Mouse (Mus musculus) heart, embryonic 15.5 days (tissue): ENCODE data around the gene Vps26b. TPM values are rescaled to one million over a fixed set of nuclear protein-coding genes. Genes with fewer than 3 reads are reported as not detected.

ENCODE experiments used
- ATAC-seq: fragments of 200-750 bp; cut with Nextera tagmentation; replicated peaks from 2 replicates; pipeline ENCODE4 v1.8.0; 2017; ENCODE audit warnings: low read depth, moderate TSS enrichment; ENCODE audit not compliant: insufficient number of reproducible peaks, insufficient read depth, low FRiP score
- H3K27ac ChIP-seq: fragments of 300-500 bp; sonication (generic); 2 replicates; pipeline ENCODE4 v1.5.1; 2015; ENCODE audit warnings: mild to moderate bottlenecking, inconsistent platforms
- H3K27me3 ChIP-seq: fragments of 300-500 bp; sonication (generic); 2 replicates; pipeline ENCODE4 v1.6.1; 2015; ENCODE audit warnings: inconsistent platforms
- H3K36me3 ChIP-seq: fragments of 300-500 bp; sonication (generic); 2 replicates; pipeline ENCODE4 v1.6.1; 2015; ENCODE audit warnings: mild to moderate bottlenecking, inconsistent platforms
- H3K4me1 ChIP-seq: fragments of 300-500 bp; sonication (generic); replicated peaks from 2 replicates; pipeline ENCODE4 v1.6.1; 2015; ENCODE audit warnings: inconsistent platforms
- H3K4me2 ChIP-seq: fragments of 300-500 bp; sonication (generic); 2 replicates; pipeline ENCODE4 v1.6.1; 2015; ENCODE audit warnings: inconsistent platforms, mild to moderate bottlenecking, moderate library complexity
- H3K4me3 ChIP-seq: fragments of 300-500 bp; sonication (generic); 2 replicates; pipeline ENCODE4 v1.5.1; 2015; ENCODE audit warnings: mild to moderate bottlenecking, inconsistent platforms
- H3K9ac ChIP-seq: fragments of 300-500 bp; sonication (generic); 2 replicates; pipeline ENCODE4 v1.6.1; 2015; ENCODE audit warnings: mild to moderate bottlenecking, inconsistent platforms
- H3K9me3 ChIP-seq: fragments of 300-500 bp; sonication (generic); replicated peaks from 2 replicates; pipeline ENCODE4 v1.6.1; 2016; ENCODE audit warnings: inconsistent platforms
- WGBS: fragments of 180-500 bp; shearing (Covaris S2); methylation state at CpG from one replicate; pipeline ENCODE4 v1.1.7; 2015; ENCODE audit warnings: mixed read lengths; 5-methylcytosine and 5-hydroxymethylcytosine counted together
- polyA plus RNA-seq: library from polyadenylated mRNA; unstranded; fragments of >200 nt; fragmentation: Nextera tagmentation; extraction: Ambion mirVana; gene quantifications from 2 replicates; pipeline ENCODE4 v1.2.1, GENCODE M21; 2015

Gene Vps26b
- polyA plus RNA-seq = 19.0 and 22.8 TPM in 2 replicates

DNA sequence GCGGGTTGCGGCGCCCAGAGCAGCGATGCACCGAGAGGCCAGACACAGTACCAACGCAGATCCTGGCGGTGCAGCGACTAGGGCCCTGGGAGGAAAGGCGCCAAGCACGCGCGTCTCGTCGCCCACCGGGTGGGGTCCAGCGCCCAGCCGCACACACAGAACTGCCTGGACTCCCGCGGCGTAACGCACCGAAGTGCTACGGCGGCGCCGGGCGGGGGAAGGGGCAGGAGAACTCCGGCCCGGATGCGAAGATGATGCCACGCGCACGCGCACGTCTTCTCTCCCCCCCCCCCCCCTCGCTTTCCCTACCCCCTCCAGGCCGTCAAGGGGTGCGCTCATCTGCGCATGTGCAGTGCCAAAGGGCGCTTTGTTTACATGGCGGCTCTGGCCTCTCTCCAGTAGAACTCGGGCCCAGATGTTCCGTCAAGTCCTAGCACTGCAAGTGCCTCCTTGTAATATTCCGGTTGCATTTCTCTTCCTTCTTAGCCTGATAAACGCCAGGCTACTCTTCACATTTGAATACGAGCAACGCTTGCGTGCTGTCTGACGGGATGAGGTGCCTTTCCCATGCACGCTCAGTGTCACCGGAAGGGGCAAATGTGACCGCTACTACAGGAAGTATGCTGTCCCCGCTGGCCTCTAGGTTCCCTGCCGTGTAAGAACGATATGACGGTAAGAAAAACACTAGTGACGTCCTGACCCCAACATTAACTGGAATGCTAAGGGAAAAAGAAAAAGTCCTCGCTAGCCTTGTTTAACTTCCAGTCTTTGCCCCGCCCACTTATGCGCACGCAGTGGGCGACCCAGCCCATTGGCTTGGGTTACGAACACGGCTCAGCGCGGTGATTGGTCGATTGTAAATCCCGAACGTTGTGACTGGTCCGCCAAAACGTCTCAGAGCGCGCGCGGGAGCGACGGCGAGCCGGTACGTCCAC is at the start of gene Vps26b, which contains the start of gene Ncapd3:
Gene Vps26b (minus strand): TSS at position 238 of the 935 bp plus-strand sequence.
Gene Ncapd3 (plus strand): TSS at position 348 of the 935 bp plus-strand sequence.
- WGBS = under 1% methylated on average over 79 of the region's 80 CpGs

DNA sequence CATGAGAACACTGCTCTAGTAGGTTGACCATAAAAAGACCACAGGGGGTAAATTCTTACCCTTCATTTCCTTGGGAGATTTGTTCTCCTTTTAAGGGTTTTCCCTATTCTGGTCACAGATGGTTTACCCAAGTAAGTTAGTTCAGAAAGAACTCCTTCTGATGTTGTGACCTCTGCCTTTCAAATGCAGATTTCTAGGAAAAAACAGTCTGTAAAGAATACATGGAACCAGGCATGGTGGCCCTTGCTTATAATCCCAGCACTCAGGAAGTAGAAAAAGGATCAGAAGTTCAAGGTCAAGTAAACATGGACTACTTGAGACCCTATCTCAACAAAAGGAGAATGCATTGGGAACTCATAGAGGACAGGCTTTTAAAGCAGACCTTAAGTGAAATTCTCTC is 45.9 kb upstream of the Vps26b start:
- Histone ChIP-seq H3K9ac (no peak overlapping the region), H3K4me1 (0 out of 2 replicates have a peak, but pooled peaks cover 2% of the 10 kb centered on the region), H3K27me3 (no peaks in the 10 kb centered on the region), H3K9me3 (no peaks in the 10 kb centered on the region), H3K4me3 (no peak overlapping the region), H3K36me3 (peaks cover 51% of the 10 kb centered on the region), H3K4me2 (no peak overlapping the region), H3K27ac (no peak overlapping the region)
- ATAC-seq = no peak

More for the DNA sequence above, at the start of gene Vps26b, which contains the start of gene Ncapd3:
- H3K27me3 ChIP-seq = no peaks in the 10 kb centered on the region
- H3K36me3 ChIP-seq = no peaks in the 10 kb centered on the region
- no peaks in the 10 kb centered on the region for H3K9me3 ChIP-seq
- peak within 1 kb of the TSS; percentile 93 for H3K4me2 ChIP-seq
- ATAC-seq = peak; percentile 95
- H3K9ac ChIP-seq = peak within 1 kb of the TSS; percentile 97
- H3K27ac ChIP-seq = peak within 1 kb of the TSS; percentile 94
- H3K4me3 ChIP-seq = peak within 1 kb of the TSS; percentile 100
- H3K4me1 ChIP-seq = peaks cover 44% of the 10 kb centered on the region

DNA sequence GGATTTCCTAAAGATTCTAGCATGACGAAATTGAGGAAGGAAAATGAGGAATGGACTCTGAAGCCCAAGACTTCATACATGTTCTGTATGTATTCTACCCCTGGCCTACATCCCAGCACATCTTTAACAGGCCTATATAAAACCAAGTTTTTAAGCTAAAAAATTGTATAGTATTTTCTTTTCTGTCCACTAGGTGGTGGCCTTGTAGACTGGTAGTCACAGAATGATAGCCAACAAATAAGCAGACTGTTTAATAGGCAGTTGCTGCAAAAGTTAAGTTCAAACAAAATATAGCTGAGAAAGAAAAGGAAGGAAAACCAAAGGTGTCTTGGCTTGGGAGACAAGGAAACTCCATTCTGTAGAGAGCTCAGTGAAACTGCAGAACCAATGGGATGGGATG is 44.8 kb upstream of the Vps26b start:
- H3K36me3 ChIP-seq = peaks cover 59% of the 10 kb centered on the region
- no peaks in the 10 kb centered on the region for H3K27me3 ChIP-seq
- 87% methylated on average over 1 of the region's 1 CpGs for WGBS
- no peak overlapping the region for H3K4me3 ChIP-seq
- no peak overlapping the region for H3K4me2 ChIP-seq
- H3K9ac ChIP-seq = no peak overlapping the region
- no peak for ATAC-seq
- H3K4me1 ChIP-seq = 0 out of 2 replicates have a peak, but pooled peaks cover 2% of the 10 kb centered on the region
- H3K9me3 ChIP-seq = no peaks in the 10 kb centered on the region
- no peak overlapping the region for H3K27ac ChIP-seq

DNA sequence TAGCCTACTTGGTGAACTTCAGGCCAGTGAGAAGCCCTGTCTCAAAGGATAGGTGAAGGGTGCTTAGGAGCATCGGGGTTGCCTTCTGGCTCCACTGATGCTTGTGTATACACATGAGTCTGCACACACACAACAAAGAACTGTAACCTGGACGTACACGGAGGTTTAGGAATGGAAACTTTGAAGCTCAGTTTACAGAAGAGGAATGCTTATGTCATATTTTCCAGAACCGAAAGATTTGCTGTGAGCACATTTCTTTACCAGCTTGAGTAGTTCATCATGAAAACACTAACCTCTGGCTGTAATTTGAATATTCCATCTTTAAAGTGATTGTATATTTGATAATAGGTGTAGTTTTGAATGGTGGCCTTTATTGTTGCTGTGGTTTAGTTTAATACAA is 41.0 kb upstream of the Vps26b start:
- Histone ChIP-seq H3K9ac (no peak overlapping the region), H3K27ac (no peak overlapping the region), H3K4me3 (no peak overlapping the region), H3K9me3 (no peaks in the 10 kb centered on the region), H3K4me2 (no peak overlapping the region), H3K27me3 (no peaks in the 10 kb centered on the region), H3K4me1 (0 out of 2 replicates have a peak, but pooled peaks cover 2% of the 10 kb centered on the region), H3K36me3 (peaks cover 61% of the 10 kb centered on the region)
- WGBS = 76% methylated on average over 4 of the region's 4 CpGs
- ATAC-seq = no peak

DNA sequence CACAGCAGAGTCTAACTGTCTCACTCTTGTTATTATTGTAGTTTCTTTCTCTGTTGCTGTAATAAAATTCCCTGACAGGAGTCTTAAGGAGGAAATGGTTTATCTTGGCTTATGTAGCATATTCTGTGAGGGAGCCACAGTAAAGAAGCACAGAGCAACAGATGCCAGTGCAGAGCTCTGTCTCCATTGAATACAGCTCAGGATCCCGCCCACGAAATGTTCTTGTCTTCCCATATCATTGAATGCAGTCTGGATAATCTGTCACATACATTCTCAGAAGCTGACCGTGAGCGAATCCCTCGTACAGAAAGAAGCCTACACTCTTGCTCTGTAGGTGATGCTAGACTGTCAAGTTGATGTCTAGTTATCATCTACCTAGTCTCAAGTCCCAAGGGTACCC is 28.5 kb upstream of the Vps26b start:
- Histone ChIP-seq H3K4me3 (no peak overlapping the region), H3K4me1 (no peaks in the 10 kb centered on the region), H3K9ac (no peak overlapping the region), H3K27me3 (no peaks in the 10 kb centered on the region), H3K36me3 (peaks cover 80% of the 10 kb centered on the region), H3K9me3 (no peaks in the 10 kb centered on the region), H3K27ac (no peak overlapping the region), H3K4me2 (no peak overlapping the region)
- ATAC-seq = no peak
- WGBS = 92% methylated on average over 5 of the region's 5 CpGs

DNA sequence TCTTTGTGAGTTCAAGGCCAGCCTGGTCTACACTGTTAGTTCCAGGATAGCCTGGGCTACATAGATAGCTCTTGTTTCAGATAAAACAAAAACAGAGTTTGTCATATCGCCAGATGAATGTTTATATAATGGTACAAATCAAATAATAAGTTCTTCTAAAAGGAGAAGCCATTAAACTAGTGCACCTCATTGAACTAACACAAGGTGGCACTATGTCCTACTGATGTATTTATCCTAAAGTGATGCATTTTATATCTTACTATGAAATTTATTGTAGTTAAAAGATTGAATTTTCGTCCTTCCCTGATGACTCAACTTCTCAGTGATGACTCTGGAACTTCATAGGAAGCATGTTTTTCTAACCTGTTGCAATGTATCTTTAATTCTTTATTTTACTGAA is 19.6 kb upstream of the Vps26b start:
- Histone ChIP-seq H3K4me1 (no peaks in the 10 kb centered on the region), H3K4me2 (no peak overlapping the region), H3K9ac (no peak overlapping the region), H3K36me3 (peaks cover 81% of the 10 kb centered on the region), H3K9me3 (no peaks in the 10 kb centered on the region), H3K27me3 (no peaks in the 10 kb centered on the region), H3K27ac (no peak overlapping the region), H3K4me3 (no peak overlapping the region)
- ATAC-seq = no peak
- 91% methylated on average over 2 of the region's 2 CpGs for WGBS

DNA sequence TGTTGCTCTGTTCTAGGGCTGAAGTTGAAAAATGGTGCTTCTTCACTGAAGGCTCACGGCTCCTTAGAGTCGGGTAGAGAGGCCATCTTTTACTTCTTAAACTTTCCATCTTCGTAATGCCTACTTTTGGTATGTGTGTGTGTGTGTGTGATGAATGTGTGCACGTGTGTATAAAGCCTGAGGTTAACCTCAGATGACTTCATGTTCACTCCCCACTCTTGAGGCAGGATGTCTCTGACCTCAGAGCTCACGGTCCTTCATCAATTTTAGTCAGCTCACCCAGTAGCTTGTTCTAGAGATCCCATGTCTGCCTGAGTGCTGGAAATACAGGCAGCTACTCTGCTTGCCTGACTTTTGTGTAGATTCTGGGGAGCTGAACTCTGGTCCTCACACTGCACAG is 14.0 kb upstream of the Vps26b start:
- no peaks in the 10 kb centered on the region for H3K27me3 ChIP-seq
- no peak overlapping the region for H3K4me2 ChIP-seq
- 86% methylated on average over 5 of the region's 5 CpGs for WGBS
- no peak overlapping the region for H3K27ac ChIP-seq
- no peak for ATAC-seq
- H3K4me1 ChIP-seq = no peaks in the 10 kb centered on the region
- H3K4me3 ChIP-seq = no peak overlapping the region
- H3K36me3 ChIP-seq = peaks cover 87% of the 10 kb centered on the region
- H3K9me3 ChIP-seq = no peaks in the 10 kb centered on the region
- H3K9ac ChIP-seq = no peak overlapping the region

DNA sequence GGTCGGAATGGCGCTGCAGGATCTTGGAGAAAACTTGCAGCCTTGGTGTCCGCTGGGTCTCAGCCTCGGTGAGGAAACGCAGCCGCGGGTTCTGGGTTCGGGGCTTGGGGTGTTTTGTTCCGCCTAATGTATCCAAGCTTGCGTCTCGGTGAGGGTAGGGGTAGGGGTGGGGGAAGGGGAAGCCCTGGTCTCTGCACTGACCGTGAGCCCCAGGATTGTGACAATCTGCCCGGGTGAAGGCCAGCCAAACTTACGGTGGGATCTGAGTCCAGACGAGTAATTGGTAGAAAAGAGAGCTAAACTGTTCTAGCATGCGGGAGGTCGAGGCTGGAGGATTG is 867 bp upstream of the Vps26b start:
- no peaks in the 10 kb centered on the region for H3K9me3 ChIP-seq
- peak overlapping the region; percentile 100 for H3K4me3 ChIP-seq
- H3K4me1 ChIP-seq = peaks cover 44% of the 10 kb centered on the region
- no peaks in the 10 kb centered on the region for H3K36me3 ChIP-seq
- peak overlapping the region; percentile 94 for H3K27ac ChIP-seq
- peak overlapping the region; percentile 81 for H3K9ac ChIP-seq
- H3K27me3 ChIP-seq = no peaks in the 10 kb centered on the region
- WGBS = under 1% methylated on average over 17 of the region's 17 CpGs
- ATAC-seq = peak; percentile 8
- H3K4me2 ChIP-seq = peak overlapping the region; percentile 93

DNA sequence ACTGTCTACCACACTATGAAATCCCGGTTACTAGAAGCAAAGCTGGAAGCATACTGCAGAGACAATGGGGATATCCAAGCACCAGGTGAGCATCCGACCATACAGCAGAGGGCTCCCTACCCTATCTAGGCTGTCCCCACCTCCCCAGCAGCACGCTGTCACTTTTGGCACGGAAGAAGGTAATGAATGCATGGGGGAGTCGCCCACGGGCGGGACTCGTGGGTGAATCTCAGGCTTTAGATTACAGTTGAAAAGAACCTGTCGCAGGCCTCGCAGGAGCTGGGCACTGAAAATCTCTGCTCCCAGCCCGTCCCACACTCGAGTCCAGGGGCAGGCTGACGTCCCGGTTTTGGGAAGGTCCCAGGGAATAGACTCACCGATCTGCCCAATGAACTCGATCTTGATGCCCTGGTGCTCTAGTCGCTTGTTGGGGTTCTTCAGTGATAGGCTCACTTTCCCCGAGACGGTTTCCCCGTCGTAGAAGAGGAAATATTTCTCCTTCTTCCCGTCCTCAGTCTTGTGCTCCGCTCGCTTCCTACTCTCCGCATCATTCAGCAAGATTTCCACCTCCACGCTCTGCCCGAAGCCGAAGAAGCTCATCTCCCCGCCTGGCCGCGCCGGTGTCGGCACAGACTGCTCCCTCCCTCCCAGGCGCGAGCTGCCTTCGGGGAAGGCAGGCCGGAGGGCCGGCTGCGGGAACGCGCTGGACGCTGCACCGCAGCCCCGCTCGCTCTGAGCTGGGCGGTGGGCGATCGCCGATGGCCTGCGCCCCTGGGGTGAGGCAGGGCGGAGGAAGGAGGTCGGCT is 640 bp downstream of the Vps26b start:
- Histone ChIP-seq H3K9me3 (no peaks in the 10 kb centered on the region), H3K27ac (peak overlapping the region; percentile 94), H3K27me3 (no peaks in the 10 kb centered on the region), H3K36me3 (0 out of 2 replicates have a peak, but pooled peaks cover 3% of the 10 kb centered on the region), H3K4me1 (peaks cover 44% of the 10 kb centered on the region), H3K9ac (peak overlapping the region; percentile 97), H3K4me2 (peak overlapping the region; percentile 93), H3K4me3 (peak overlapping the region; percentile 100)
- ATAC-seq = no peak; the same call in 1 of the 2 replicates
- under 1% methylated on average over 52 of the region's 52 CpGs for WGBS

DNA sequence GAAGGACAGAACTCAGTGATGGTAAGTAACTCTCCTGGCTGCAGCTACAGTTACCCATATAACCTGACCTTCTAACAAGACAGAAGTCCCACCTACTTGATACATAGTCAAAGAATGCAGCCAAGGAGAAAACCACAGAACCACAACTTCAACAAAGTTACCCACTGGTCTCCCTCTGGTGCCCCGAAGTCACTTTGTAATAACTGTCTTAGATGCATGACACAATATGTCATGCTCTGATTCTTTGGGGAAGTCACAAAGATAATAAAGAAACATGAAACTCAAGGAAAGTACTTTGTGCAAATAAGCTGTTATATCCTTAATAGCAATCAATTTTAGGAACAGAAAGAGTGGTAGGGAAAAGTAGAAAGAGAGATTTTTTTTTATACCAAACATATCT is 3.2 kb downstream of the Vps26b start:
- no peak for ATAC-seq
- no peak overlapping the region for H3K27ac ChIP-seq
- H3K4me3 ChIP-seq = no peak overlapping the region
- peaks cover 40% of the 10 kb centered on the region for H3K4me1 ChIP-seq
- no peak overlapping the region for H3K4me2 ChIP-seq
- H3K9me3 ChIP-seq = no peaks in the 10 kb centered on the region
- WGBS = 65% methylated on average over 1 of the region's 1 CpGs
- no peak overlapping the region for H3K9ac ChIP-seq
- H3K36me3 ChIP-seq = peaks cover 8% of the 10 kb centered on the region; the same call in 1 of the 2 replicates
- no peaks in the 10 kb centered on the region for H3K27me3 ChIP-seq

DNA sequence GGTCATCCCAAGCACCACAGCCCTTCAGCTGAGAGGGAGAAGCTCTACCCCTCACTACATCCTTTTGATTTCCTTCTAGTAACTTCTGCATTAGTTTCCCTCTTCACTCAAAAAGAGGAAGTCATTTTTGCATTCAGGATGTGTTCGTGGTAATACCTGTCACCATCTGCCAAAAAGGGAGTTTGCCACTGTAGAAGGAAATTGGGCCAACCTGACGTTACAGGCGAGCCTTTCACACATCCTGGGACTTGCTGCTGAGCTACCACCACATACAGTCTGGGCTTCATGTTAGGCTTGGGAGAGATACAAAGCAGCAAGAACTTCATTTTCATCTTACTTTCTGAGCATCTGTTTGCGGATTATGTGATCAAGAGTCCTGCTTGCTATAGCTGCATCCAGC is 6.2 kb downstream of the Vps26b start:
- Histone ChIP-seq H3K4me1 (peaks cover 27% of the 10 kb centered on the region), H3K27ac (no peak overlapping the region), H3K9ac (no peak overlapping the region), H3K9me3 (no peaks in the 10 kb centered on the region), H3K27me3 (no peaks in the 10 kb centered on the region), H3K36me3 (peaks cover 9% of the 10 kb centered on the region; the same call in 1 of the 2 replicates), H3K4me2 (no peak overlapping the region), H3K4me3 (no peak overlapping the region)
- ATAC-seq = no peak
- WGBS = 71% methylated on average over 4 of the region's 4 CpGs
